Mouse (Mus musculus) layer of hippocampus, adult 8-10 months (tissue): ENCODE measurements at regions not wholly inside any gene's neighbourhood (a gene's known extent, or its start where the extent isn't known, plus 50 kb on each side); places are given as distances from the start of the nearest gene placed in this dataset.
"Not testable (repeated sequence)": the region's sequence is repeated elsewhere in the genome, so short reads cannot be mapped to it uniquely, and the experiment has no call there.

ENCODE experiments used
- DNase-seq, 2 experiments: peaks; one replicate each; pipeline ENCODE4 v3.0.0; 2022; ENCODE audit warnings: low spot score in 2 of 2

DNA sequence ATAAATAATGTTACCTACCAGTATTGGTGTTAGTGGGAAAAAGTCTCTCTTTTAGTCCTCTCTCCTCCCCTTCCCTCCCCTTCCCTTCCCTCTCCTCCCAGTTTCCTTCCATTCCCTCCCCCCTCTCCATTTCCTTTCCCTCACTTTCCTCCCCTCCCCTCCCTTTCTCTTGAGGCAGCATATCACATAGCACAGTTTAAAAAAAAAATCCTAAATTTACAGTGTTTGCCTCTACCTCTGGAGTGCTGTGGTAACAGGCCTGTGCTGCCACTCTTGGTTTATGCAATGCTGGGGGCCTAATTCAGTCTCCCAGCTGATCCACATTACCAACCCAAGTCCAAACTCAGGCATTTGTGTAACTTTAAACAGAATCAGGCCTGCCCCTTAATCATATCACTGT lies 52.1 kb upstream of the Slc44a3 start:
- DNase-seq, result no peak

DNA sequence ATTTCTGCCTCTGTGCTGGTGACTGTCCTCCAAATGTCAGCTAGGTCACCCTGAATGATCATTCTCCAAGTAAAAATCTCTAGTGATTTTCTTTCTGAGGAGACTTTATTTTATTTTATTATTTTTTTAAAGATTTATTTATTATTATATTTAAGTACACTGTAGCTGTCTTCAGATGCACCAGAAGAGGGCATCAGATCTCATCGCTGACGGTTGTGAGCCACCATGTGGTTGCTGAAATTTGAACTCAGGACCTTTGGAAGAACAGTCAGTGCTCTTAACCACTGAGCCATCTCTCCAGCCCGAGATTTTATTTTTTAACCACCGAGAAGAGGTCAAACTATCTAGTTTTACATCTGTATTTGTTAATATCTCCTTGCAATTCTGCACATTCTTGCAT lies 50.5 kb upstream of the Slc44a3 start:
- not testable (repeated sequence) for DNase-seq
